24 mouse cellular contexts compared by ENCODE assay signal in genomic region chr4:137750121-137750520, GRCm38 (mm10). TPM values are rescaled to one million over a fixed set of nuclear protein-coding genes. Genes with fewer than 3 reads are reported as not detected.
A peak's percentile ranks its signal among the peaks of the same experiment; 100 is the strongest.
DNase-seq lines count a peak whose midpoint lies in the region; ATAC-seq and TF ChIP-seq lines count a peak whose summit lies in the region.
"Had no signal": no experiment of that assay in that cellular context is flagged by ENCODE, and none has a peak within 500 bp of the region (broad histone marks: within the 10 kb centered on the region; RNA-seq: fewer than 3 reads in every experiment).

No protein-coding gene starts in this region.

- ATAC-seq in heart, embryonic 11.5 days (replicated peaks; ENCODE audit: insufficient number of reproducible peaks, low FRiP score, low TSS enrichment), result no peak
- ATAC-seq in liver, embryonic 12.5 days, result no peak
- no peak for ATAC-seq in intestine, embryonic 15.5 days
- ATAC-seq: forebrain, embryonic 16.5 days; inflammation-experienced regulatory T-cells, adult 6 months had no signal

- no peak overlapping the region for H3K9ac ChIP-seq in heart, embryonic 11.5 days (ENCODE audit: low read depth, low read length)
- H3K9ac ChIP-seq in liver, embryonic 12.5 days, result peak overlapping the region; percentile 74
- H3K9ac ChIP-seq in intestine, embryonic 15.5 days, result no peak overlapping the region
- H3K9ac ChIP-seq: hindbrain, embryonic 12.5 days; lung, embryonic 14.5 days had no signal

- no peak overlapping the region for H3K27ac ChIP-seq in heart, embryonic 11.5 days (ENCODE audit: low read depth, low read length)
- H3K27ac ChIP-seq in liver, embryonic 12.5 days, result peak overlapping the region; percentile 99
- no peak overlapping the region for H3K27ac ChIP-seq in intestine, embryonic 15.5 days
- H3K27ac ChIP-seq: hindbrain, embryonic 12.5 days had no signal

- H3K9me3 ChIP-seq in heart, embryonic 11.5 days (replicated peaks; ENCODE audit: control insufficient read depth, low read length), result no peaks in the 10 kb centered on the region
- no peaks in the 10 kb centered on the region for H3K9me3 ChIP-seq in liver, embryonic 12.5 days (replicated peaks)
- no peaks in the 10 kb centered on the region for H3K9me3 ChIP-seq in intestine, embryonic 15.5 days
- H3K9me3 ChIP-seq: hindbrain, embryonic 12.5 days; limb, embryonic 10.5 days had no signal

- no peaks in the 10 kb centered on the region for H3K36me3 ChIP-seq in heart, embryonic 11.5 days (ENCODE audit: control insufficient read depth, insufficient read depth, low read length)
- H3K36me3 ChIP-seq in liver, embryonic 12.5 days, result no peaks in the 10 kb centered on the region
- no peaks in the 10 kb centered on the region for H3K36me3 ChIP-seq in intestine, embryonic 15.5 days
- H3K36me3 ChIP-seq: hindbrain, embryonic 12.5 days; limb, embryonic 10.5 days had no signal

- no peak for TF ChIP-seq POLR2A in lung, adult 2 months (IDR thresholded peaks at IDR 0.05; ENCODE audit: borderline replicate concordance, extremely low read depth, low read depth, low read length)

- WGBS in heart, embryonic 11.5 days (ENCODE audit: insufficient replicate concordance), result 53% methylated on average over 9 of the region's 9 CpGs
- 25% methylated on average over 9 of the region's 9 CpGs for WGBS in lung, adult 2 months
- 79% methylated on average over 9 of the region's 9 CpGs for WGBS in liver, embryonic 12.5 days (ENCODE audit: insufficient replicate concordance)
- WGBS in intestine, embryonic 15.5 days, result 65% methylated on average over 9 of the region's 9 CpGs

- no peak overlapping the region for H3K4me3 ChIP-seq in heart, embryonic 11.5 days (ENCODE audit: low read depth, low read length)
- no peak overlapping the region for H3K4me3 ChIP-seq in lung, adult 2 months (replicated peaks; ENCODE audit: extremely low read depth, low read depth, low read length)
- no peak overlapping the region for H3K4me3 ChIP-seq in liver, embryonic 12.5 days
- no peak overlapping the region for H3K4me3 ChIP-seq in intestine, embryonic 15.5 days (replicated peaks)
- H3K4me3 ChIP-seq: hindbrain, embryonic 12.5 days; limb, embryonic 10.5 days had no signal

- H3K4me1 ChIP-seq in heart, embryonic 11.5 days (ENCODE audit: control insufficient read depth, insufficient read depth, low read length), result peaks cover 10% of the 10 kb centered on the region; the same call in 1 of the 2 replicates
- H3K4me1 ChIP-seq in lung, adult 2 months (ENCODE audit: control insufficient read depth, insufficient read depth, low read length), result peaks cover 3% of the 10 kb centered on the region; the same call in 1 of the 2 replicates
- H3K4me1 ChIP-seq in liver, embryonic 12.5 days, result peaks cover 78% of the 10 kb centered on the region
- H3K4me1 ChIP-seq in intestine, embryonic 15.5 days (replicated peaks), result peaks cover 6% of the 10 kb centered on the region; the same call in 1 of the 2 replicates

- H3K4me2 ChIP-seq in heart, embryonic 11.5 days, result no peak overlapping the region
- no peak overlapping the region for H3K4me2 ChIP-seq in liver, embryonic 12.5 days
- H3K4me2 ChIP-seq in intestine, embryonic 15.5 days (replicated peaks), result no peak overlapping the region
- H3K4me2 ChIP-seq: hindbrain, embryonic 12.5 days; lung, embryonic 14.5 days had no signal

- H3K27me3 ChIP-seq in heart, embryonic 11.5 days (ENCODE audit: control insufficient read depth, insufficient read depth, low read length), result no peaks in the 10 kb centered on the region
- H3K27me3 ChIP-seq in liver, embryonic 12.5 days (replicated peaks), result peaks cover 39% of the 10 kb centered on the region
- H3K27me3 ChIP-seq in intestine, embryonic 15.5 days (replicated peaks), result no peaks in the 10 kb centered on the region
- H3K27me3 ChIP-seq: CH12.LX; hindbrain, embryonic 12.5 days had no signal

- no peak for TF ChIP-seq CTCF in lung, adult 2 months (IDR thresholded peaks at IDR 0.05; ENCODE audit: insufficient read depth, low read length)

- DNase-seq in heart, adult 18-20 months, result peak; percentile 50 to 54
- DNase-seq in lung, postnatal 36 days, result peak; percentile 24
- no peak for DNase-seq in lung, adult 2 months
- no peak for DNase-seq in yolk sac, embryonic 10.5 days (ENCODE audit: low spot score)
- DNase-seq: cerebellum, adult 18-20 months; cerebellum, postnatal 25 days; embryo, embryonic 11 days; kidney, adult 8-10 months; kidney, postnatal 25 days; lung, embryonic 14.5 days; midbrain, embryonic 14.5 days; right cerebral cortex, postnatal 14 days; spleen, adult 18-20 months; thymus, postnatal 25 days had no signal

RNA-seq across cellular contexts. Expression of gene Alpl, which starts 46.1 kb away (rescaled TPM):
- 10 to 100 TPM; 55.4 to 56.0 TPM for total RNA-seq in heart, adult 18-20 months (2021)
- polyA plus RNA-seq in heart, embryonic 11.5 days (2014; fragmentation: Nextera tagmentation; extraction: Ambion mirVana), result 0.86 and 1.2 TPM in 2 replicates
- 5.4 and 5.5 TPM in 2 replicates for polyA plus RNA-seq in lung, adult 2 months (2012; rRNA removed)
- polyA plus RNA-seq in liver, embryonic 12.5 days (2016; fragmentation: Nextera tagmentation; extraction: Ambion mirVana), result 5.1 and 6.5 TPM in 2 replicates
- 3.8 and 4.6 TPM in 2 replicates for polyA plus RNA-seq in intestine, embryonic 15.5 days (2015; fragmentation: Nextera tagmentation; extraction: Ambion mirVana)
- total RNA-seq: granulocyte monocyte progenitor cell, adult 5-6 weeks; MEL had no signal

Comparison
In these comparisons a context has a peak if more than half of its experiments do, and no peak if none do; other contexts are left out.
1. DNase-seq: peak in heart, adult 18-20 months (2 of 2) and lung, postnatal 36 days (single experiment); none in lung, adult 2 months (single experiment) and yolk sac, embryonic 10.5 days (single experiment).